Mouse (Mus musculus) midbrain, embryonic 12.5 days (tissue): Measurements from ENCODE around the gene Wdr5. TPM values are rescaled to one million over a fixed set of nuclear protein-coding genes. Genes with fewer than 3 reads are reported as not detected.
"Not testable (repeated sequence)": the region's sequence is repeated elsewhere in the genome, so short reads cannot be mapped to it uniquely, and the experiment has no call there.

Experiments used
- ATAC-seq: fragments of 200-750 bp; cut with Nextera tagmentation; 2 replicates; pipeline ENCODE4 v1.8.0; 2017; ENCODE audit warnings: low read depth, moderate TSS enrichment, moderate library complexity; ENCODE audit not compliant: low FRiP score
- H3K27ac ChIP-seq: fragments of 300-500 bp; sonication (generic); replicated peaks from 2 replicates; pipeline ENCODE4 v1.5.1; 2016; ENCODE audit warnings: mild to moderate bottlenecking
- H3K27me3 ChIP-seq: fragments of 300-500 bp; sonication (generic); 2 replicates; pipeline ENCODE4 v1.6.1; 2016; ENCODE audit warnings: mild to moderate bottlenecking
- H3K36me3 ChIP-seq: fragments of 300-500 bp; sonication (generic); 2 replicates; pipeline ENCODE4 v1.6.1; 2016
- H3K4me1 ChIP-seq: fragments of 300-500 bp; sonication (generic); 2 replicates; pipeline ENCODE4 v1.6.1; 2016
- H3K4me2 ChIP-seq: fragments of 300-500 bp; sonication (generic); replicated peaks from 2 replicates; pipeline ENCODE4 v1.6.1; 2016; ENCODE audit warnings: mild to moderate bottlenecking, moderate library complexity
- H3K4me3 ChIP-seq: fragments of 300-500 bp; sonication (generic); 2 replicates; pipeline ENCODE4 v1.5.1; 2016; ENCODE audit warnings: mild to moderate bottlenecking
- H3K9ac ChIP-seq: fragments of 300-500 bp; sonication (generic); replicated peaks from 2 replicates; pipeline ENCODE4 v1.6.1; 2016; ENCODE audit warnings: mild to moderate bottlenecking, moderate library complexity
- H3K9me3 ChIP-seq: fragments of 300-500 bp; sonication (generic); 2 replicates; pipeline ENCODE4 v1.6.1; 2016; ENCODE audit warnings: mild to moderate bottlenecking
- WGBS: fragments of 180-500 bp; shearing (Covaris S2); methylation state at CpG from one replicate; pipeline ENCODE4 v1.1.7; 2016; 5-methylcytosine and 5-hydroxymethylcytosine counted together
- polyA plus RNA-seq: library from polyadenylated mRNA; unstranded; fragments of >200 nt; fragmentation: Nextera tagmentation; extraction: Ambion mirVana; gene quantifications from 2 replicates; pipeline ENCODE4 v1.2.1, GENCODE M21; 2016

Wdr5 gene
- polyA plus RNA-seq, 1 experiment from 2014 or later: 62.3 TPM

- no peak for ATAC-seq
- Histone ChIP-seq H3K27me3 (no peaks in the 10 kb centered on the region), H3K4me3 (no peak within 1 kb of the TSS), H3K9ac (no peak within 1 kb of the TSS), H3K36me3 (no peaks in the 10 kb centered on the region), H3K4me1 (no peaks in the 10 kb centered on the region), H3K9me3 (peaks cover 5% of the 10 kb centered on the region; the same call in 1 of the 2 replicates), H3K4me2 (no peak within 1 kb of the TSS), H3K27ac (no peak within 1 kb of the TSS)
- 69% methylated on average over 4 of the region's 4 CpGs for WGBS
Measured at GRCm38 (mm10) chr2:27507562-27507961, 7.4 kb upstream of the Wdr5 start, which contains the start of gene Brd3. TSS of gene Brd3 (minus strand) at chr2:27507662.

- ATAC-seq: no peak
- H3K27ac ChIP-seq: no peak overlapping the region
- no peaks in the 10 kb centered on the region for H3K27me3 ChIP-seq
- no peak overlapping the region for H3K9ac ChIP-seq
- no peak overlapping the region for H3K4me2 ChIP-seq
- 96% methylated on average over 7 of the region's 7 CpGs for WGBS
- no peak overlapping the region for H3K4me3 ChIP-seq
- H3K9me3 ChIP-seq: peaks cover 5% of the 10 kb centered on the region; the same call in 1 of the 2 replicates
- H3K36me3 ChIP-seq: no peaks in the 10 kb centered on the region
- H3K4me1 ChIP-seq: peaks cover 10% of the 10 kb centered on the region
Measured at GRCm38 (mm10) chr2:27510706-27511105, 4.3 kb upstream of the Wdr5 start.

- H3K27ac ChIP-seq: no peak overlapping the region
- no peaks in the 10 kb centered on the region for H3K27me3 ChIP-seq
- H3K9ac ChIP-seq: no peak overlapping the region
- no peaks in the 10 kb centered on the region for H3K36me3 ChIP-seq
- 97% methylated on average over 3 of the region's 3 CpGs for WGBS
- no peak overlapping the region for H3K4me2 ChIP-seq
- peaks cover 5% of the 10 kb centered on the region; the same call in 1 of the 2 replicates for H3K9me3 ChIP-seq
- H3K4me1 ChIP-seq: peaks cover 26% of the 10 kb centered on the region
- no peak overlapping the region for H3K4me3 ChIP-seq
- no peak for ATAC-seq
Measured at GRCm38 (mm10) chr2:27512909-27513308, 2.0 kb upstream of the Wdr5 start.

- Histone ChIP-seq H3K4me2 (peak overlapping the region; percentile 98), H3K27ac (peak overlapping the region; percentile 83), H3K36me3 (peaks cover 5% of the 10 kb centered on the region; the same call in 1 of the 2 replicates), H3K4me1 (peaks cover 26% of the 10 kb centered on the region), H3K9me3 (peaks cover 5% of the 10 kb centered on the region; the same call in 1 of the 2 replicates), H3K9ac (peak overlapping the region; percentile 94), H3K4me3 (peak overlapping the region; percentile 92), H3K27me3 (no peaks in the 10 kb centered on the region)
- WGBS: 75% methylated on average over 5 of the region's 5 CpGs
- no peak for ATAC-seq
Measured at GRCm38 (mm10) chr2:27513861-27514260, 1.1 kb upstream of the Wdr5 start.

GRCm38 (mm10) chr2:27515341-27516166 is 597 bp downstream of the Wdr5 start:
- peak overlapping the region; percentile 83 for H3K27ac ChIP-seq
- peak overlapping the region; percentile 92 for H3K4me3 ChIP-seq
- peak; percentile 64 for ATAC-seq
- peaks cover 22% of the 10 kb centered on the region for H3K36me3 ChIP-seq
- no peaks in the 10 kb centered on the region for H3K27me3 ChIP-seq
- WGBS: under 1% methylated on average over 40 of the region's 40 CpGs
- H3K9me3 ChIP-seq: peaks cover 5% of the 10 kb centered on the region; the same call in 1 of the 2 replicates
- peaks cover 26% of the 10 kb centered on the region for H3K4me1 ChIP-seq
- peak overlapping the region; percentile 98 for H3K4me2 ChIP-seq
- peak overlapping the region; percentile 94 for H3K9ac ChIP-seq

- peaks cover 5% of the 10 kb centered on the region; the same call in 1 of the 2 replicates for H3K9me3 ChIP-seq
- no peaks in the 10 kb centered on the region for H3K27me3 ChIP-seq
- H3K4me2 ChIP-seq: peak overlapping the region; percentile 98
- peak overlapping the region; percentile 92 for H3K4me3 ChIP-seq
- peaks cover 26% of the 10 kb centered on the region for H3K4me1 ChIP-seq
- H3K36me3 ChIP-seq: peaks cover 29% of the 10 kb centered on the region
- peak overlapping the region; percentile 94 for H3K9ac ChIP-seq
- no peak for ATAC-seq
- 20% methylated on average over 1 of the region's 1 CpGs for WGBS
- no peak overlapping the region for H3K27ac ChIP-seq
Measured at GRCm38 (mm10) chr2:27516289-27516688, 1.3 kb downstream of the Wdr5 start.

- H3K9ac ChIP-seq: no peak overlapping the region
- peaks cover 26% of the 10 kb centered on the region for H3K4me1 ChIP-seq
- no peak for ATAC-seq
- peaks cover 44% of the 10 kb centered on the region for H3K36me3 ChIP-seq
- 93% methylated on average over 3 of the region's 3 CpGs for WGBS
- H3K4me2 ChIP-seq: no peak overlapping the region
- H3K27me3 ChIP-seq: no peaks in the 10 kb centered on the region
- H3K9me3 ChIP-seq: no peaks in the 10 kb centered on the region
- no peak overlapping the region for H3K4me3 ChIP-seq
- H3K27ac ChIP-seq: no peak overlapping the region
Measured at GRCm38 (mm10) chr2:27518283-27518682, 3.3 kb downstream of the Wdr5 start.

GRCm38 (mm10) chr2:27538455-27539330 is 23.7 kb downstream of the Wdr5 start:
- H3K9me3 ChIP-seq, ATAC-seq, H3K27me3 ChIP-seq, H3K9ac ChIP-seq: not testable (repeated sequence)
- peak overlapping the region; percentile 85 for H3K27ac ChIP-seq
- H3K4me2 ChIP-seq: peak overlapping the region; percentile 66
- H3K4me1 ChIP-seq: peaks cover 20% of the 10 kb centered on the region
- WGBS: 70% methylated on average over 5 of the region's 5 CpGs
- peaks cover 29% of the 10 kb centered on the region for H3K36me3 ChIP-seq
- peak overlapping the region; percentile 44; the same call in 1 of the 2 replicates for H3K4me3 ChIP-seq

- peaks cover 23% of the 10 kb centered on the region for H3K36me3 ChIP-seq
- peak overlapping the region; percentile 66 for H3K4me2 ChIP-seq
- H3K9ac ChIP-seq: no peak overlapping the region; the same call in 1 of the 2 replicates
- ATAC-seq: no peak
- WGBS: 19% methylated on average over 5 of the region's 5 CpGs
- peak overlapping the region; percentile 44; the same call in 1 of the 2 replicates for H3K4me3 ChIP-seq
- H3K27ac ChIP-seq: peak overlapping the region; percentile 85
- no peaks in the 10 kb centered on the region for H3K27me3 ChIP-seq
- no peaks in the 10 kb centered on the region for H3K9me3 ChIP-seq
- peaks cover 20% of the 10 kb centered on the region for H3K4me1 ChIP-seq
Measured at GRCm38 (mm10) chr2:27539336-27539735, 24.4 kb downstream of the Wdr5 start.

GRCm38 (mm10) chr2:27539772-27540514 is 25.0 kb downstream of the Wdr5 start:
- H3K4me1 ChIP-seq: peaks cover 20% of the 10 kb centered on the region
- under 1% methylated on average over 46 of the region's 46 CpGs for WGBS
- H3K9me3 ChIP-seq: no peaks in the 10 kb centered on the region
- peak overlapping the region; percentile 66 for H3K9ac ChIP-seq
- peaks cover 17% of the 10 kb centered on the region for H3K36me3 ChIP-seq
- peak; percentile 97 for ATAC-seq
- peak overlapping the region; percentile 66 for H3K4me2 ChIP-seq
- H3K27me3 ChIP-seq: no peaks in the 10 kb centered on the region
- H3K27ac ChIP-seq: peak overlapping the region; percentile 85
- H3K4me3 ChIP-seq: peak overlapping the region; percentile 44

GRCm38 (mm10) chr2:27540515-27540836 is 25.5 kb downstream of the Wdr5 start:
- peak overlapping the region; percentile 66 for H3K4me2 ChIP-seq
- H3K36me3 ChIP-seq: peaks cover 12% of the 10 kb centered on the region
- H3K4me3 ChIP-seq: peak overlapping the region; percentile 44
- peak overlapping the region; percentile 85 for H3K27ac ChIP-seq
- H3K4me1 ChIP-seq: peaks cover 20% of the 10 kb centered on the region
- H3K27me3 ChIP-seq: no peaks in the 10 kb centered on the region
- ATAC-seq: no peak; the same call in 1 of the 2 replicates
- WGBS: 32% methylated on average over 10 of the region's 10 CpGs
- H3K9ac ChIP-seq: peak overlapping the region; percentile 66
- no peaks in the 10 kb centered on the region for H3K9me3 ChIP-seq
